ENCODE assay signal across 7 mouse cellular contexts in genomic region chr1:184999071-184999750, GRCm38 (mm10). TPM values are rescaled to one million over a fixed set of nuclear protein-coding genes. Genes with fewer than 3 reads are reported as not detected.
DNase-seq lines count a peak whose midpoint lies in the region; ATAC-seq and TF ChIP-seq lines count a peak whose summit lies in the region.

Gene Mark1 (minus strand): TSS chr1:184999570.

- peak within 1 kb of the TSS; percentile 73 for H3K4me3 ChIP-seq in kidney, postnatal 0 days (replicated peaks; ENCODE audit: low read depth, low read length)
- peak within 1 kb of the TSS; percentile 59 for H3K4me3 ChIP-seq in lung, postnatal 0 days (ENCODE audit: low read depth, low read length)
- peak within 1 kb of the TSS; percentile 66 for H3K4me3 ChIP-seq in small intestine, adult 2 months (ENCODE audit: low read depth, low read length)

- DNase-seq in thymus, postnatal 4 days = peak; percentile 15
- no peak for DNase-seq in thymus, adult 18-20 months
- DNase-seq in cerebellum, adult 9-11 months = peak; percentile 57
- peak; percentile 9 for DNase-seq in forelimb bud, embryonic 11.5 days (ENCODE audit: low read depth, low spot score)
- no peak for DNase-seq in kidney, postnatal 0 days (ENCODE audit: low spot score)
- DNase-seq in lung, postnatal 0 days (ENCODE audit: low spot score) = peak; percentile 7

- 0 out of 2 replicates have a peak, but pooled peaks cover 3% of the 10 kb centered on the region for H3K4me1 ChIP-seq in kidney, postnatal 0 days (replicated peaks; ENCODE audit: insufficient read depth, low read length)
- no peaks in the 10 kb centered on the region for H3K4me1 ChIP-seq in lung, postnatal 0 days (ENCODE audit: insufficient read depth, low read depth, low read length)
- peaks cover 3% of the 10 kb centered on the region; the same call in 1 of the 2 replicates for H3K4me1 ChIP-seq in small intestine, adult 2 months (ENCODE audit: control insufficient read depth, insufficient read depth, insufficient read length, low read length)

- under 1% methylated on average over 76 of the region's 88 CpGs for WGBS in kidney, postnatal 0 days
- 4% methylated on average over 30 of the region's 88 CpGs for WGBS in lung, postnatal 0 days
- WGBS in small intestine, adult 2 months = 7% methylated on average over 80 of the region's 88 CpGs

- peak within 1 kb of the TSS; percentile 92 for H3K9ac ChIP-seq in kidney, postnatal 0 days (ENCODE audit: low read depth, low read length)
- peak within 1 kb of the TSS; percentile 40 for H3K9ac ChIP-seq in lung, postnatal 0 days (replicated peaks; ENCODE audit: low read depth)

- no peak for TF ChIP-seq EP300 in lung, postnatal 0 days (IDR thresholded peaks at IDR 0.05)

- peak within 1 kb of the TSS; percentile 93 for H3K4me2 ChIP-seq in kidney, postnatal 0 days (ENCODE audit: low read length)
- H3K4me2 ChIP-seq in lung, postnatal 0 days (replicated peaks; ENCODE audit: low read depth, low read length) = peak within 1 kb of the TSS; percentile 95

- no peaks in the 10 kb centered on the region for H3K27me3 ChIP-seq in kidney, postnatal 0 days (ENCODE audit: insufficient read depth, low read length)
- peaks cover 7% of the 10 kb centered on the region; the same call in 1 of the 2 replicates for H3K27me3 ChIP-seq in lung, postnatal 0 days (replicated peaks; ENCODE audit: insufficient read depth, low read length)
- H3K27me3 ChIP-seq in small intestine, adult 2 months (ENCODE audit: control insufficient read depth, insufficient read depth, low read length) = peaks cover 28% of the 10 kb centered on the region

- TF ChIP-seq POLR2A in small intestine, adult 2 months (IDR thresholded peaks at IDR 0.05; ENCODE audit: low read depth, low read length) = no peak

- TF ChIP-seq CTCF in kidney, postnatal 0 days (IDR thresholded peaks at IDR 0.05; ENCODE audit: low read depth) = no peak
- TF ChIP-seq CTCF in lung, postnatal 0 days (IDR thresholded peaks at IDR 0.05) = no peak
- TF ChIP-seq CTCF in small intestine, adult 2 months (IDR thresholded peaks at IDR 0.05; ENCODE audit: extremely low read depth, insufficient read length, insufficient replicate concordance, low read depth, low read length) = no peak

- no peaks in the 10 kb centered on the region for H3K9me3 ChIP-seq in kidney, postnatal 0 days (replicated peaks; ENCODE audit: low read length)
- no peaks in the 10 kb centered on the region for H3K9me3 ChIP-seq in lung, postnatal 0 days (ENCODE audit: low read length)

- H3K27ac ChIP-seq in kidney, postnatal 0 days = peak within 1 kb of the TSS; percentile 66
- H3K27ac ChIP-seq in lung, postnatal 0 days (ENCODE audit: low read length) = peak within 1 kb of the TSS; percentile 39; the same call in 1 of the 2 replicates
- H3K27ac ChIP-seq in small intestine, adult 2 months (ENCODE audit: insufficient read depth, low read depth, low read length) = no peak within 1 kb of the TSS; the same call in 1 of the 2 replicates

- H3K36me3 ChIP-seq in kidney, postnatal 0 days (ENCODE audit: insufficient read depth, low read length) = no peaks in the 10 kb centered on the region
- no peaks in the 10 kb centered on the region for H3K36me3 ChIP-seq in lung, postnatal 0 days (ENCODE audit: insufficient read depth, low read length)
- no peaks in the 10 kb centered on the region for H3K36me3 ChIP-seq in small intestine, adult 2 months (ENCODE audit: control insufficient read depth, insufficient read depth, low read length)

- ATAC-seq in kidney, postnatal 0 days (replicated peaks; ENCODE audit: low FRiP score, low read depth) = peak; percentile 67
- peak; percentile 43 for ATAC-seq in lung, postnatal 0 days

RNA-seq across cellular contexts. Expression of gene Mark1, which starts in this region (rescaled TPM):
- 2.1 TPM in 2 replicates for polyA plus RNA-seq in kidney, postnatal 0 days (2015; fragmentation: Nextera tagmentation; extraction: Ambion mirVana)
- polyA plus RNA-seq in lung, postnatal 0 days (2015; fragmentation: Nextera tagmentation; extraction: Ambion mirVana) = 1.2 and 1.5 TPM in 2 replicates
- polyA plus RNA-seq in small intestine, adult 2 months (2012; rRNA removed) = 1.1 and 1.5 TPM in 2 replicates

Comparison
In these comparisons a context has a peak if more than half of its experiments do, and no peak if none do; other contexts are left out.
1. DNase-seq: peak in thymus, postnatal 4 days (single experiment), cerebellum, adult 9-11 months (single experiment), forelimb bud, embryonic 11.5 days (single experiment) and lung, postnatal 0 days (single experiment); none in thymus, adult 18-20 months (0 of 2) and kidney, postnatal 0 days (single experiment).
2. Peak in every context shown above with its lines, with median percentiles within 50 percentile points of each other: H3K4me3 ChIP-seq.